Mouse (Mus musculus): Measurements from ENCODE around the gene Dnajc6.

GRCm38 (mm10) chr4:101459358-101459757 lies 37.1 kb upstream of the Dnajc6 start:
- TF ChIP-seq CTCF (IDR thresholded peaks at IDR 0.05; ENCODE audit: borderline replicate concordance, insufficient read depth, low read depth, low read length) = no peak
- no peak for TF ChIP-seq POLR2A (IDR thresholded peaks at IDR 0.05; ENCODE audit: borderline replicate concordance, insufficient read depth, low read length)

All from cerebellum, adult 2 months (tissue).